Mouse (Mus musculus) frontal cortex, postnatal 14 days (tissue): ENCODE measurements at regions not wholly inside any gene's neighbourhood (a gene's known extent, or its start where the extent isn't known, plus 50 kb on each side); places are given as distances from the start of the nearest gene placed in this dataset.

Experiments used
- DNase-seq, 2 experiments: peaks; one replicate each; pipeline ENCODE4 v3.0.0; 2022; ENCODE audit warnings: low spot score in 2 of 2

DNA sequence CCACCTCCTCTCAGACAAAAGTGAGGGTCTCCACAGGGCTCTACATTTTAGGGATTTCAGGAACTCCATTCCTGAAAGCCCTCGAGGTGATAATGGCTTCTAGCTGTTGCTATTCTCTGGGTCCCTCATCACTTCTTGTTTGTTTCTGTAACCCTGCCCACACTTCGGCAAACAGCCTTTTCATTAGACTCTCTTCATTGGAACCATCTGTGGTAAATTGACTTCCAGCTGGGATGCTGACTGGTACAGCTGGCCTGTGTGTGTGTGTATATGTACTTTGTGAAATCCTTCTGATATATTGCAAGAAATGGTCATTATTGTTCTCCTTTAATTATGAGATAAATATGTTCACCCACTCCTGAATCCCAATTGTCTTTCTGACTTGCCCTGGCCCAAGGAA, 50.3 kb downstream of the Gm10192 start:
- no peak for DNase-seq

- peak in 1 of 2 experiments; percentile 34 for DNase-seq
These were observed 55.2 kb downstream of the Gm10192 start for GRCm38 (mm10) chr4:97127780-97128179.

- no peak for DNase-seq
These were observed 59.1 kb downstream of the Gm10192 start for GRCm38 (mm10) chr4:97123861-97124260.

GRCm38 (mm10) chr4:97121952-97122351, 61.0 kb downstream of the Gm10192 start:
- no peak for DNase-seq

DNA sequence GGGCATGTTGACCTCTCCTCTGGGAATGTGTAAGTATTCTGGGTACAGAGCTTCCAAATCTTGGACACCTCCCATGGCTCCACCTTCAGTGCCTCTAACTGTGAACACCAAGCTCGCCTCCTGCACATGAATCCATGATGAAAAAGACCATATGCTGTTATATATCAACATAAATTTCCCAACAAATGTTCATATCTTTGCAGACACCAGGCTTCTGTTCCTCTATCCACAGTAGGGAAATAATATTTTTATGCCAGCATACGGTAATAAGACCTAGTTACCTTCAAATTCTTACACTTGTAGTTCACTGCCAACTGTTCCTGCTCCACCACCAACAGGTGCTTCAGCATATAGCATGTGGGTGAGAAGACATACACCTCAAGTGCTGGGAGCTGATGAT, 63.5 kb downstream of the Gm10192 start:
- no peak for DNase-seq

DNA sequence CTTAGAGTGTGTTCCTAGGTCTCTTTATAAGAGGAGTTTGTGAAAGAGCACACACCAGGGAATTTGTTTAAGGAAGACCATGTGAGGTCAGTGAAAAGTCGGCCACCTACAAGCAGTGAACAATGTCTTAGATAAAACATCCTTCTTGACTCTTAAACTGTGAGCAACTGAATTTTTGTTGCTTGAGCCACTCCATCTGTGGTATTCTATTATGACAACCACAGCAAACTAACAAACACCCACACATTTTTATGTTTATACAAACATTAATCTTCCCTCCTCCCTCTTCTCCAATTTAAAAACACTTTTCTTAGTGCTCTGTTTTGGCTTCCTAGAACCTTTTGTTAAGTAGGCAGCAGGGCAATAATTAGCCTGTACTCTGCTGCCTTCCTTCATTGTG, 66.0 kb downstream of the Gm10192 start:
- no peak for DNase-seq

- DNase-seq = no peak
These were observed 80.3 kb downstream of the Gm10192 start for GRCm38 (mm10) chr4:97102752-97103052.

DNA sequence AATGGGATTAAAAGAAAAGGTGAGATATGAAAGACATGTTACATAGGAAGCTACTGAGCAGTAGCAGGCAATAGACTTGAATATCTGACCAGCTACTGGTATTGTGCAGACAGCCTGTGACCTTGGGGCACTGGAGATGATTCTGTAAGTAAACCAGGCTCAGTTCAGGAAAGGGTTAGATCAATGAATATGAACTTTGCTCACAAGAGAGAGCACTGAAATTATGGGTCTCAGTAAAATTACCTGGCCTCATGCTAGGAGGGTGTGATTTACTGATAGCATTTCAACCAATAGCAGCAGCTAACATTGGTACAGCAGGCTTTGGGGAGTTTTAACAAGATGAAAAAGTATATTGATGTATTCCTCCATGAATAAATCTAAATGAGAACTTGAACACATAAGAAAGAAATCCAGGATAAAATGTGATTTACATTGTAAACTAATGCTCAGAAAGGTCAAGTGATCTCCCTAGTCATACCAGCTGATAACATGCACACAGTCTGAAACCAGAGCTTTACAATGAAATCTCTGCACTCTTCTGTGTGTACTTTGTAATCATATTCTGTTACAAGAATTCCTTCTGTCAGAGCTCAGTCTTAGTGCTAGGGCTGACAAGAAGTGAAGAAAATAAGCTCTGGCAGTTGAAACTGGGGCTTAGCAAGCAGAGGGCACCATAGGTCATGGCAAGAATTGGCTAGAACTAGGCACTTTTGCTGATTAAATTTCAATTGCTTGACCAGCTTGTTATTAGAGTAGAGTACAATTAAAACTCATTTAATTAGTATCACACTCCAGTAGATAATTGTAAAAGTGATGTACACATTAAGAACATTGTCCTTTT, 80.8 kb downstream of the Gm10192 start:
- no peak for DNase-seq

GRCm38 (mm10) chr4:97099721-97100120, 83.2 kb downstream of the Gm10192 start:
- DNase-seq = no peak

- no peak for DNase-seq
These were observed 89.4 kb downstream of the Gm10192 start for GRCm38 (mm10) chr4:97093576-97093975.

DNA sequence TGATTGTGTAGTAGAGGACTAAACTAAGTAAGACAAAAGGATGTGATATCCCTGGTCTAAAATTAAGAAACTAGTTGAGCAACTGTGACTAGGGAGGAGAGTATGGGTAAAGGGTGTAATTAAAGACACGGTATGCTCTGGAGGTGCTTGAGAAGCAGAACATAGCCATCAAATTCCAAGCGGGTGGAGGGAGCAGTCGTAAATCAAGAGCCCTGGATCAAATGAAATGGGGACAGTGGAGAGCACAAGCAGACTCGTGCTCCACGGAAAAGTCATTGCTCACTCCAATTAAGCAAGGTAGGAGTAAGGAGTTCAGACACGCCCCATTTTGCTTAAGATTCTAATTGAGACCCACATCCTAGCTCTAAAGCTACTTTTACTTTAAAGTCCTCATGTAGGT, 132.2 kb downstream of the Gm10192 start:
- no peak for DNase-seq

DNA sequence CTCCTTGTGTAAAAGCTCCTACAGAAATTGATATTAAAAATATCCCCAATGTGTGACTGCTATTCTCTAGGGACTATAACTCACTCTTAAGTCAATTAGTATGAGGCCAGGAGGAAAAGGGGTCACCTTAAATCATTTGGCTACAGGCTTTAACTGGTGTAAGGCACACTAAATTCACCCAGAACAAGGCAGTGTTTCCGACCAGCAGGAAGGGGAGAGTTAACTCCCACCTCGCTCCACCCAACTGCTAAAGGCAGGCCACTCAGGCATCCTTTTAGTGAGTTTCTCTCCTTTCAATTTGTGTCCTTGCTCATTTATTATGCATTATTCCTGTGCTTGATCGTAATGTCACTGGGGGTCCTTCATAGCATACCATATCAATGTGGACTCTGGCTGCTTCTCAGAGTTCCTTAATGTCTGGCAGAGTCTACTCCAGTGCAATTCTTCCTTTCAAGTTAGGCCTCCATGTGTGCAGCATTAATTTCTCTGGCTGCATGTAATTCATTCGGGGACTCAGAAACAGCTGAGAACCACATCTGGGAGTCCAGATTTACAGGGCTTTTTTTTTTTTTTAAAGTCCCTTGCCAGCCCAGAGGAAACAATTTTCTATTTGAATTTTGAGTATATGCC, 133.8 kb downstream of the Gm10192 start:
- DNase-seq = no peak

GRCm38 (mm10) chr4:97037693-97038348, 145.1 kb downstream of the Gm10192 start:
- peak; percentile 13 to 49 for DNase-seq

DNA sequence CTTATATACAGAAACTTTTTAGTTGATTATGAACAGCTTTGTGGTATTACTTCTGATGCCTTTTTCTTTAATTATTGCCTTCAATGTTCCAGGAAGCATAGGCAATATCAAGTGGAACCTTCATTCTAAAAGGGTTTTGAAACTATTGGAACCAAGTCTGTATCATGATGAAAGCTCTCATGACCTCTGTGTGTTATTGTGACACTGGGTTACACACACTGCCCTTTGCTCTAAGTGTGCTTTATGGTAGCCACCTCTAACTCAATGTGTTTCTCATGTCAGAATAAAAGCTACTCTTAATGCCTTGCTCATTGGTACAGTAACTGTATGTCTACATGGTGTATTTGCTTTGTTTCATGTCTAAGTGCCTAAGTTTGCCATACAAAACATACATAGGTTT, 154.0 kb downstream of the Gm10192 start:
- no peak for DNase-seq

GRCm38 (mm10) chr4:97025446-97026040, 157.4 kb downstream of the Gm10192 start:
- DNase-seq = no peak

- no peak for DNase-seq
These were observed 181.6 kb downstream of the Gm10192 start for GRCm38 (mm10) chr4:97001321-97001720.

DNA sequence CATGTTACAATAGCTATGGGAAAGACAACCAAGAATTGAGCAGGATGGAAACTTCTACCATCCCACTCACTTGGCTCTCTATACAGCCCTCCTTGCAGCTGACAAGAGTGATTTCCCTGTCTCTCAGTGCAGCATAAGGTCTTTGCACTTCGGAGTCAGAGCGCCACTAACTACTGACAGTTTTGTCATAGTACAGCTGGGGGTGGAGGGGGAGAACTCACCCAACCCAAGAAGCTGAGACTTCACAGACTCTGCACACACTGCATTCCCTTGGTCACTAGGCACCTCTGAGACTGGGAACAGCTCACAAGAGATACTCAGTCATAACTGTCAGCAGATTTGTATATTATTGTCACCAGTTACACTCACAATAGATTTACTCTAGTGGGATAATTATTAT, 195.3 kb upstream of the Gm12695 start:
- DNase-seq = peak in 1 of 2 experiments; percentile 3

DNA sequence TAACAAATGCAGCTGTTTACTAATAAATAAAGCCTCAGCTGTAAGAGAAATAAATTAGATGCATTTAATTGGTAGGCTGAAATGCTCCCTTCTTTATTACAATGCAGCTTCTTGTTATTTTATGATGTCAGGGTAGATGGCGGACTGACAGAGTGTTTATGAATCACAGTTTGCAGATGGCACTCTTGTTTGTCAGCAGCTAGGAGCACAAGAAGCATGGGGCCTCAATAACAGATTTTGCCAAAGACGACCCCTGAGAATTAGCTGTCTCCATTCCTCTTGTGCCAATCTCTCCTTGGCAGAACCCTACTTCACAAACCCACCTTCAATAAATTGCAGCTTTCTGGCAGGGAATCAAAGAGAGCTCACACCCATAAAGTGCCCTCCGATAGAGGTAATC, 194.9 kb upstream of the Gm12695 start:
- DNase-seq = no peak

DNA sequence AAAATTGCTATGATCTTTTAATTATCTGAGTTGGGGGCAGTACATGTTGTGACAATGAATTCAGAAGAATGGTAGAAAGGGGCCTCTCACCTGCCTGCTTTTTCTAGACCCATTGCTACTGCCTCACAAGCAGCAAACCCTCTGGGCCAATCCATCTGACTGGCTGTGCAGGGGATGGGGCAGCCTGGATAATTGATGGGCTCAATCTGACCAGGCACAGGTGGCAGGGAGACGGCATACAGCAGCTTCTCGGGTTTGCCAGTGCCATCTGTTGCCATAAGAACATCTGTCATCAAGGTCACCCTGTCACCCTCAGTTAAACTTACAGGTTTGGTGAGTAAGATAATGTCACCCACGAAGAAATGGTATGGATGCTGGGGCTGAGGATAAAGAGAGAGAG, 189.9 kb upstream of the Gm12695 start:
- DNase-seq = no peak

DNA sequence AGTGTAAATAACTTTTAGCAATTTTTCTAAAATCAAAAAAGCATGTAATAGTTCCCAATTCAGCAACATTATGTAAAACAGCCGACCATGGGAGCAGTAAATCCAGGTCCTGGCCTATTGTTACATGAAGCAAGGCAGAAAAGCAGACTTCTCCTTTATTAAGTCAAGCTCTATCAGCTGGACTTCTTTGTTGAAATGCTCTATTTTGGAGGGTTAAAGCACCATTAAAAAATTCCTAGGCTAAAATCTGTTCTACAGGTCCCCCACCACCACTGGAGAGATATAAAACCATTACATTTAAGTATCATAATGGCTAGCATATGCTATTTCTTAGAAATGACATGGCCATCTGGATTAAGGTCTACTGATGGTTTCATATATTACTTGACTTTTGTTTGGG, 188.8 kb upstream of the Gm12695 start:
- DNase-seq = no peak

DNA sequence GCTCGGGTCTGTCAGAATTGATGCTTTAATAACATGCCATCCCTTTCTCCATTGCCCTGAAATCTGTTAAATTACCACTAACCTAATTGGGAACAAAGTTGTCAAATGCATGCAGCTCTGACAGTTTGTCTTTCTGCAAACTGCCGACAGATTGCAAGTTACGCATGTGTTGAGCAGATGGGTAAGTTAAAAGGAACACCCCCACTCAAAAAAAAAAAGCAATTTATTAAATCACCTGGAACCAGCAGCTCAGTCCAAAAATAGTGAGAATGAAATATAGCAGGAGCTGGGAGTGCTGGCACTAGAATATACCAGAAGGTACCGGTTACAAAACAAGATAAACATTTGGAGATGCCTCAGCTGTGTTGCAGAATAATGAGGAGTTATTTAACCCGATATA, 184.2 kb upstream of the Gm12695 start:
- no peak for DNase-seq

DNA sequence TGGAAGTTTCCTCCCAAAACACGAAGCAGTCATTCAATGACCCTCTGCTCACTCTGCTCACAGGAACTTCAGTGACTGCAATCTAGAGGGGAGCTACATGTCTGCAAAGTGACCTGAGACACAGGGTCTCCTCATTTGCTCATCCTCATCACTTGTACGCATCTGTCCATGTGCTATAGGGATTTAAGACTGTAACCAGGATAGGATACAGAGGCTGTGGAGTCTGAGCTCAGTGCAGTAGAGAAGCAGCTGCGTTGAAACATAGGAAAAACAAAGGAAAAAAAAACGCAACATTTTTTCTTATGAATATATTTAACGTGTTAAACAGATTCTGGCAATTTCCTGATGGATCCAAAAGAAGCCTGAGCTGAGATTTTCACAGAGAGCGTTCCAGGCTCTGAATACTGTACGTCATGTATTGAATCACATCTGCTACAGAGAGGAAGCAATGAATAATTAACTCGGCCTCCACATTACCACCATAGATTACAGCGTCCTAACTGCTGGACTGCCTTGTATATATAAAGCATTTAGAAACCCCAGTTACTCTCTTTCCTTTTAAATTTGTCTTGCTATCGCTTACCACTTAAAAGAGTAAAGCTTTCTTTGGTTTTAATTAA, 183.7 kb upstream of the Gm12695 start:
- DNase-seq = no peak
